Mouse (Mus musculus): ENCODE data around the gene Mthfd1l. TPM values are rescaled to one million over a fixed set of nuclear protein-coding genes. Genes with fewer than 3 reads are reported as not detected.

Gene Mthfd1l
- polyA plus RNA-seq, 1 experiment from 2014 or later, result 18.4 TPM

- H3K4me2 ChIP-seq, result 0 out of 2 replicates have a peak overlapping the region, but pooled peaks have one; percentile 12
- peak overlapping the region; percentile 77 for H3K27ac ChIP-seq
- 56% methylated on average over 19 of the region's 19 CpGs for WGBS
- H3K4me3 ChIP-seq (replicated peaks), result no peak overlapping the region
- H3K27me3 ChIP-seq, result no peaks in the 10 kb centered on the region
- peak; percentile 71 for ATAC-seq (replicated peaks; ENCODE audit: low FRiP score)
- peaks cover 20% of the 10 kb centered on the region for H3K4me1 ChIP-seq
- H3K9me3 ChIP-seq (replicated peaks), result no peaks in the 10 kb centered on the region
- peaks cover 15% of the 10 kb centered on the region; the same call in 1 of the 2 replicates for H3K36me3 ChIP-seq
- no peak overlapping the region for H3K9ac ChIP-seq
Observed at GRCm38 (mm10) chr10:4053278-4054061, 80.6 kb downstream of the Mthfd1l start.

- Histone ChIP-seq H3K9me3 (replicated peaks) (no peaks in the 10 kb centered on the region), H3K4me1 (peaks cover 20% of the 10 kb centered on the region), H3K4me3 (replicated peaks) (no peak overlapping the region), H3K27me3 (no peaks in the 10 kb centered on the region), H3K9ac (no peak overlapping the region), H3K4me2 (no peak overlapping the region), H3K36me3 (peaks cover 14% of the 10 kb centered on the region; the same call in 1 of the 2 replicates), H3K27ac (peak overlapping the region; percentile 77; the same call in 1 of the 2 replicates)
- WGBS, result 60% methylated on average over 1 of the region's 1 CpGs
- peak; percentile 59 for ATAC-seq (replicated peaks; ENCODE audit: low FRiP score)
Observed at GRCm38 (mm10) chr10:4054589-4054988, 81.7 kb downstream of the Mthfd1l start.

GRCm38 (mm10) chr10:4057397-4057796 lies 84.5 kb downstream of the Mthfd1l start:
- WGBS, result 90% methylated on average over 3 of the region's 3 CpGs
- Histone ChIP-seq H3K9ac (no peak overlapping the region), H3K27ac (no peak overlapping the region), H3K4me2 (no peak overlapping the region), H3K9me3 (replicated peaks) (no peaks in the 10 kb centered on the region), H3K27me3 (no peaks in the 10 kb centered on the region), H3K36me3 (0 out of 2 replicates have a peak, but pooled peaks cover 4% of the 10 kb centered on the region), H3K4me3 (replicated peaks) (no peak overlapping the region), H3K4me1 (peaks cover 21% of the 10 kb centered on the region)
- no peak for ATAC-seq (replicated peaks; ENCODE audit: low FRiP score)

GRCm38 (mm10) chr10:4057832-4058231 lies 84.9 kb downstream of the Mthfd1l start:
- Histone ChIP-seq H3K4me2 (no peak overlapping the region), H3K9me3 (replicated peaks) (no peaks in the 10 kb centered on the region), H3K36me3 (0 out of 2 replicates have a peak, but pooled peaks cover 4% of the 10 kb centered on the region), H3K9ac (no peak overlapping the region), H3K4me3 (replicated peaks) (no peak overlapping the region), H3K4me1 (peaks cover 17% of the 10 kb centered on the region), H3K27me3 (no peaks in the 10 kb centered on the region), H3K27ac (no peak overlapping the region)
- ATAC-seq (replicated peaks; ENCODE audit: low FRiP score), result no peak
- 58% methylated on average over 5 of the region's 5 CpGs for WGBS

GRCm38 (mm10) chr10:4061071-4061987 lies 88.4 kb downstream of the Mthfd1l start:
- no peak overlapping the region for H3K4me3 ChIP-seq (replicated peaks)
- peaks cover 8% of the 10 kb centered on the region; the same call in 1 of the 2 replicates for H3K4me1 ChIP-seq
- H3K9ac ChIP-seq, result no peak overlapping the region
- peak overlapping the region; percentile 70 for H3K27ac ChIP-seq
- no peaks in the 10 kb centered on the region for H3K27me3 ChIP-seq
- H3K4me2 ChIP-seq, result no peak overlapping the region
- no peaks in the 10 kb centered on the region for H3K9me3 ChIP-seq (replicated peaks)
- 64% methylated on average over 11 of the region's 11 CpGs for WGBS
- H3K36me3 ChIP-seq, result peaks cover 10% of the 10 kb centered on the region; the same call in 1 of the 2 replicates
- ATAC-seq (replicated peaks; ENCODE audit: low FRiP score), result peak; percentile 38; the same call in 1 of the 2 replicates

GRCm38 (mm10) chr10:4063537-4063936 lies 90.6 kb downstream of the Mthfd1l start:
- no peak overlapping the region for H3K4me2 ChIP-seq
- ATAC-seq (replicated peaks; ENCODE audit: low FRiP score), result no peak
- H3K9ac ChIP-seq, result no peak overlapping the region
- no peak overlapping the region for H3K27ac ChIP-seq
- no peak overlapping the region for H3K4me3 ChIP-seq (replicated peaks)
- peaks cover 10% of the 10 kb centered on the region; the same call in 1 of the 2 replicates for H3K36me3 ChIP-seq
- H3K4me1 ChIP-seq, result peaks cover 8% of the 10 kb centered on the region; the same call in 1 of the 2 replicates
- no peaks in the 10 kb centered on the region for H3K9me3 ChIP-seq (replicated peaks)
- WGBS, result 87% methylated on average over 4 of the region's 4 CpGs
- H3K27me3 ChIP-seq, result no peaks in the 10 kb centered on the region

GRCm38 (mm10) chr10:4065295-4066084 lies 92.6 kb downstream of the Mthfd1l start:
- H3K27me3 ChIP-seq, result no peaks in the 10 kb centered on the region
- no peak overlapping the region for H3K4me3 ChIP-seq (replicated peaks)
- no peak overlapping the region for H3K4me2 ChIP-seq
- no peak for ATAC-seq (replicated peaks; ENCODE audit: low FRiP score)
- WGBS, result 62% methylated on average over 15 of the region's 15 CpGs
- H3K9me3 ChIP-seq (replicated peaks), result no peaks in the 10 kb centered on the region
- H3K36me3 ChIP-seq, result peaks cover 6% of the 10 kb centered on the region; the same call in 1 of the 2 replicates
- no peak overlapping the region for H3K9ac ChIP-seq
- H3K27ac ChIP-seq, result 0 out of 2 replicates have a peak overlapping the region, but pooled peaks have one; percentile 32
- H3K4me1 ChIP-seq, result peaks cover 8% of the 10 kb centered on the region; the same call in 1 of the 2 replicates

- Histone ChIP-seq H3K4me3 (replicated peaks) (no peak overlapping the region), H3K9ac (no peak overlapping the region), H3K9me3 (replicated peaks) (no peaks in the 10 kb centered on the region), H3K27me3 (no peaks in the 10 kb centered on the region), H3K4me2 (no peak overlapping the region), H3K36me3 (no peaks in the 10 kb centered on the region), H3K27ac (no peak overlapping the region), H3K4me1 (0 out of 2 replicates have a peak, but pooled peaks cover 3% of the 10 kb centered on the region)
- WGBS, result 79% methylated on average over 7 of the region's 7 CpGs
- no peak for ATAC-seq (replicated peaks; ENCODE audit: low FRiP score)
Observed at GRCm38 (mm10) chr10:4069258-4069826, 96.4 kb downstream of the Mthfd1l start.

- no peak overlapping the region for H3K4me2 ChIP-seq
- no peak for ATAC-seq (replicated peaks; ENCODE audit: low FRiP score)
- H3K9ac ChIP-seq, result no peak overlapping the region
- no peaks in the 10 kb centered on the region for H3K9me3 ChIP-seq (replicated peaks)
- 93% methylated on average over 7 of the region's 7 CpGs for WGBS
- H3K4me3 ChIP-seq (replicated peaks), result no peak overlapping the region
- no peaks in the 10 kb centered on the region for H3K27me3 ChIP-seq
- H3K36me3 ChIP-seq, result no peaks in the 10 kb centered on the region
- H3K4me1 ChIP-seq, result 0 out of 2 replicates have a peak, but pooled peaks cover 3% of the 10 kb centered on the region
- no peak overlapping the region for H3K27ac ChIP-seq
Observed at GRCm38 (mm10) chr10:4070061-4070460, 97.1 kb downstream of the Mthfd1l start.

- Histone ChIP-seq H3K4me3 (replicated peaks) (no peak overlapping the region), H3K9me3 (replicated peaks) (no peaks in the 10 kb centered on the region), H3K27ac (no peak overlapping the region), H3K9ac (no peak overlapping the region), H3K27me3 (no peaks in the 10 kb centered on the region), H3K36me3 (no peaks in the 10 kb centered on the region), H3K4me1 (no peaks in the 10 kb centered on the region), H3K4me2 (no peak overlapping the region)
- no peak for ATAC-seq (replicated peaks; ENCODE audit: low FRiP score)
- 87% methylated on average over 8 of the region's 8 CpGs for WGBS
Observed at GRCm38 (mm10) chr10:4071069-4071844, 98.3 kb downstream of the Mthfd1l start.

Data from kidney, embryonic 15.5 days (tissue).